Mouse (Mus musculus) small intestine, adult 2 months (tissue): ENCODE measurements at regions not wholly inside any gene's neighbourhood (a gene's known extent, or its start where the extent isn't known, plus 50 kb on each side); places are given as distances from the start of the nearest gene placed in this dataset.

Source experiments
- H3K27ac ChIP-seq: fragments of 200-500 bp; 2 replicates; pipeline ENCODE4 v1.5.1; 2012; ENCODE audit warnings: low read depth, low read length, control low read depth, inconsistent platforms; ENCODE audit not compliant: insufficient read depth
- H3K27me3 ChIP-seq: fragments of 200-500 bp; 2 replicates; pipeline ENCODE4 v1.6.1; 2012; ENCODE audit warnings: mild to moderate bottlenecking, moderate library complexity, low read length, inconsistent platforms; ENCODE audit not compliant: control insufficient read depth, insufficient read depth
- H3K36me3 ChIP-seq: fragments of 200-500 bp; 2 replicates; pipeline ENCODE4 v1.6.1; 2012; ENCODE audit warnings: mild to moderate bottlenecking, low read length, control low read depth, inconsistent platforms; ENCODE audit not compliant: control insufficient read depth, insufficient read depth
- H3K4me1 ChIP-seq: fragments of 200-500 bp; 2 replicates; pipeline ENCODE4 v1.6.1; 2012; ENCODE audit warnings: low read length, inconsistent platforms, mixed read lengths; ENCODE audit not compliant: control insufficient read depth, insufficient read depth, insufficient read length
- H3K4me3 ChIP-seq: fragments of 200-500 bp; 2 replicates; pipeline ENCODE4 v1.5.1; 2012; ENCODE audit warnings: low read depth, mild to moderate bottlenecking, control low read depth, inconsistent platforms, low read length, moderate library complexity
- CTCF ChIP-seq: fragments of 200-500 bp; IDR thresholded peaks from 2 replicates; pipeline ENCODE4 v1.5.1; 2012; ENCODE audit warnings: low read depth, mild to moderate bottlenecking, control low read depth, inconsistent platforms, low read length, moderate library complexity, mixed read lengths; ENCODE audit not compliant: insufficient replicate concordance, insufficient read length; ENCODE audit errors: extremely low read depth
- POLR2A ChIP-seq: fragments of 200-500 bp; IDR thresholded peaks from 2 replicates; pipeline ENCODE4 v1.6.1; 2012; ENCODE audit warnings: low read depth, mild to moderate bottlenecking, control low read depth, inconsistent platforms, low read length, moderate library complexity
- WGBS: fragments of 180-500 bp; shearing (Covaris S2); methylation state at CpG from one replicate; pipeline ENCODE4 v1.1.7; 2018; 5-methylcytosine and 5-hydroxymethylcytosine counted together

- Histone ChIP-seq H3K4me1 (no peaks in the 10 kb centered on the region; the same call in 1 of the 2 replicates), H3K27ac (no peak overlapping the region), H3K36me3 (no peaks in the 10 kb centered on the region), H3K27me3 (no peaks in the 10 kb centered on the region; the same call in 1 of the 2 replicates), H3K4me3 (no peak overlapping the region)
- TF ChIP-seq CTCF (no peak), POLR2A (no peak)
- WGBS: 85% methylated on average over 14 of the region's 14 CpGs
Measured at GRCm38 (mm10) chr1:64255554-64256295, 133.6 kb upstream of the Klf7 start.

- Histone ChIP-seq H3K4me3 (no peak overlapping the region), H3K36me3 (no peaks in the 10 kb centered on the region), H3K4me1 (no peaks in the 10 kb centered on the region; the same call in 1 of the 2 replicates), H3K27ac (no peak overlapping the region), H3K27me3 (no peaks in the 10 kb centered on the region; the same call in 1 of the 2 replicates)
- 90% methylated on average over 8 of the region's 8 CpGs for WGBS
- no peak for TF ChIP-seq CTCF
- no peak for TF ChIP-seq POLR2A
Measured at GRCm38 (mm10) chr1:64254673-64255072, 132.6 kb upstream of the Klf7 start.

GRCm38 (mm10) chr1:64253996-64254395, 131.9 kb upstream of the Klf7 start:
- no peak for TF ChIP-seq CTCF
- no peak for TF ChIP-seq POLR2A
- WGBS: 83% methylated on average over 8 of the region's 8 CpGs
- H3K36me3 ChIP-seq: no peaks in the 10 kb centered on the region
- no peak overlapping the region for H3K27ac ChIP-seq
- H3K4me3 ChIP-seq: no peak overlapping the region
- no peaks in the 10 kb centered on the region; the same call in 1 of the 2 replicates for H3K27me3 ChIP-seq
- no peaks in the 10 kb centered on the region; the same call in 1 of the 2 replicates for H3K4me1 ChIP-seq

GRCm38 (mm10) chr1:64242401-64242800, 120.3 kb upstream of the Klf7 start:
- Histone ChIP-seq H3K4me1 (peaks cover 4% of the 10 kb centered on the region; the same call in 1 of the 2 replicates), H3K27ac (no peak overlapping the region), H3K36me3 (no peaks in the 10 kb centered on the region), H3K4me3 (no peak overlapping the region), H3K27me3 (no peaks in the 10 kb centered on the region)
- TF ChIP-seq CTCF (no peak), POLR2A (no peak)
- WGBS: 86% methylated on average over 2 of the region's 2 CpGs

- 80% methylated on average over 1 of the region's 1 CpGs for WGBS
- TF ChIP-seq POLR2A (no peak), CTCF (no peak)
Measured at GRCm38 (mm10) chr1:64229654-64230053, 107.6 kb upstream of the Klf7 start.

GRCm38 (mm10) chr1:64226001-64226918, 104.2 kb upstream of the Klf7 start:
- Histone ChIP-seq H3K27me3 (no peaks in the 10 kb centered on the region), H3K27ac (peak overlapping the region; percentile 62), H3K4me3 (no peak overlapping the region), H3K4me1 (peaks cover 28% of the 10 kb centered on the region), H3K36me3 (no peaks in the 10 kb centered on the region)
- TF ChIP-seq CTCF: no peak
- no peak for TF ChIP-seq POLR2A
- 27% methylated on average over 16 of the region's 16 CpGs for WGBS

More at GRCm38 (mm10) chr1:64229654-64230053, 107.6 kb upstream of the Klf7 start:
- no peak overlapping the region for H3K4me3 ChIP-seq
- no peaks in the 10 kb centered on the region for H3K27me3 ChIP-seq
- H3K27ac ChIP-seq: no peak overlapping the region
- no peaks in the 10 kb centered on the region for H3K36me3 ChIP-seq
- peaks cover 11% of the 10 kb centered on the region for H3K4me1 ChIP-seq
